Mouse (Mus musculus): ENCODE measurements at regions not wholly inside any gene's neighbourhood (a gene's known extent, or its start where the extent isn't known, plus 50 kb on each side); places are given as distances from the start of the nearest gene placed in this dataset.

DNA sequence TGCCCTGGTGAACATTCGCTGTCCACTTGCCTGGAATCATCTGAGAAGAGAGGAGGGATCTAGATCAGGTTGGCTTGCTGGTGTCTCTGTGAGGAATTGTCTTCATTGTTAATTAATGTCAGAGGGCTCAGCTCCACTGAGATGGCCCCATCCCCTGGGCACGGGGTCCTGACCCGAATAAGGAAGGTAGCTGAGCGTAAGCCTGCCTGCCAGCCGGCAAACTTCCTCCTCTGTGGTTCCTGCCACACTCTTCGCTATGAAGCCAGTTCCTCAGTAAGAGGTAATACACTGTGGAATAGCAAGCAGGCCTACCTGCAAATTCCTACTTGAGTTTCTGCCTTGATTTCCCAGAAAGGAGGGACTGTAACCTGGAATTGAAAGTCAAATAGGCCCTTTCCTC, 87.3 kb upstream of the Smyd2 start:
- Histone ChIP-seq H3K27me3 (ENCODE audit: control insufficient read depth, insufficient read depth, low read length) (no peaks in the 10 kb centered on the region), H3K4me1 (replicated peaks; ENCODE audit: control insufficient read depth, insufficient read depth, low read length) (no peaks in the 10 kb centered on the region), H3K36me3 (ENCODE audit: control insufficient read depth, insufficient read depth, low read length) (no peaks in the 10 kb centered on the region), H3K9ac (ENCODE audit: low read depth, low read length) (no peak overlapping the region), H3K27ac (ENCODE audit: low read depth, low read length) (no peak overlapping the region), H3K9me3 (ENCODE audit: control insufficient read depth, low read length) (no peaks in the 10 kb centered on the region), H3K4me3 (ENCODE audit: low read depth, low read length) (no peak overlapping the region), H3K4me2 (replicated peaks; ENCODE audit: low read depth, low read length) (no peak overlapping the region)
- ATAC-seq (ENCODE audit: low FRiP score) = no peak
- 74% methylated on average over 6 of the region's 6 CpGs for WGBS
- no peak for DNase-seq (ENCODE audit: low spot score)

DNA sequence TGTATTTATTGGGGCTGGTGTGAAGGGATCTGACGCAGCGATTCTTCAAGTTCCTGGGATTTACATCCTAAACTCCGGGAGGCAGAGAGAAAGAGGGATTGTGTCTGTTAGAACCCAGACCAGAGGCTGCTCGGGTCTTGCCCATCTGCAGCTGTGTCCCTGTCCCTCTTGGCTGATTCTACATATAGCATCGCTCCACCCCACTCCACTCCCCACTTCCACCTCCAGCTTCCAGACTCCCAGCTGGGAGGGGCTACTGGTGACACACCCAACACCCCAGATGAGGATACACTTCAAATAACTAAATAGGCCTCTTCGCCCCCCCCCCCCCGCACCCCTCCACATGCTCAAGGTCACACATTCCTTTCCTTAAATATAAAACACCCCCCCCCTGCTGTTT, 85.1 kb upstream of the Smyd2 start:
- Histone ChIP-seq H3K9ac (ENCODE audit: low read depth, low read length) (no peak overlapping the region), H3K27me3 (ENCODE audit: control insufficient read depth, insufficient read depth, low read length) (no peaks in the 10 kb centered on the region), H3K27ac (ENCODE audit: low read depth, low read length) (no peak overlapping the region), H3K9me3 (ENCODE audit: control insufficient read depth, low read length) (no peaks in the 10 kb centered on the region), H3K36me3 (ENCODE audit: control insufficient read depth, insufficient read depth, low read length) (no peaks in the 10 kb centered on the region), H3K4me2 (replicated peaks; ENCODE audit: low read depth, low read length) (no peak overlapping the region), H3K4me1 (replicated peaks; ENCODE audit: control insufficient read depth, insufficient read depth, low read length) (no peaks in the 10 kb centered on the region), H3K4me3 (ENCODE audit: low read depth, low read length) (no peak overlapping the region)
- WGBS = 67% methylated on average over 7 of the region's 7 CpGs
- no peak for ATAC-seq (ENCODE audit: low FRiP score)
- no peak for DNase-seq (ENCODE audit: low spot score)

DNA sequence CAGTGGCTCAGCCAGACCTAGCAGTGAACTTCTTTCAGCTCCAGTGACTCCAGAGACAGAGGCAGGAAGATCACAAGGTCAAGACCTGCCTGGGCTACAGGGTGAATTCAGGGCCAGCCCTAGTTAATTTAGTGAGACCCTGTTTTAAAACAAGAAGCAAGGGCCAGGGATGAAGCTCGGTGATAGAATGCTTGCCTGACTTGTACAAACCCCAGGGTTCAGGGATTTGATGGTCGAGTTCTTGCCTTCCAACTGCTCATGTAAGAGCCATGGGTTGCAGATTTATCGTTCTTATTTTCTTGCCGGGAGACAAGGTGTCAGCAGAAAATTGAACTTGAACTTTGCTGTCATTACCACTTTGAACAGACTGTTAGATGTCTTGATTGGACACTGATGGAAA, 78.9 kb upstream of the Smyd2 start:
- H3K9ac ChIP-seq (ENCODE audit: low read depth, low read length) = no peak overlapping the region
- H3K36me3 ChIP-seq (ENCODE audit: control insufficient read depth, insufficient read depth, low read length) = no peaks in the 10 kb centered on the region
- H3K4me1 ChIP-seq (replicated peaks; ENCODE audit: control insufficient read depth, insufficient read depth, low read length) = no peaks in the 10 kb centered on the region
- ATAC-seq (ENCODE audit: low FRiP score) (no peak), DNase-seq (ENCODE audit: low spot score) (no peak)
- H3K4me2 ChIP-seq (replicated peaks; ENCODE audit: low read depth, low read length) = no peak overlapping the region
- 80% methylated on average over 4 of the region's 4 CpGs for WGBS
- H3K9me3 ChIP-seq (ENCODE audit: control insufficient read depth, low read length) = no peaks in the 10 kb centered on the region
- H3K27me3 ChIP-seq (ENCODE audit: control insufficient read depth, insufficient read depth, low read length) = no peaks in the 10 kb centered on the region
- no peak overlapping the region for H3K27ac ChIP-seq (ENCODE audit: low read depth, low read length)
- H3K4me3 ChIP-seq (ENCODE audit: low read depth, low read length) = no peak overlapping the region

DNA sequence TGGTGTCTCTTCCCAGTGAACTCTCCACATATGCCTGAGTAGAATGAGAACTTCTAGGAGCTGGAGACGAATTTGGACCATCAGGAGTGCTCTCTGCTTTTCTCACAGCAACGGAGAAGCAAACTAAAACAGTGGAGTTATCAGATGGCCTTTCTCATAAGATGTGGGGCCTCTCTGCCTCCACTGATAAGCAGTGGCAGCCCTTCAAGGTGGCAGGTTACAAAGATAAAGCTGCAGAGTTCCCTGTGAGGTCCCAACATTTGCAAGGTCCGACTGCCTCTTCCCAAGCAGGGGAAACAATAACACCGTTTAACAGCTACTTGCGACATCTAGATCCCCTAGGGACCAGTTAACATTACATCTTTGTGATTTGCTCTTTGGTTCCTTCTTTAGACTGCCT, 71.5 kb upstream of the Smyd2 start:
- ATAC-seq (ENCODE audit: low FRiP score) (no peak), DNase-seq (ENCODE audit: low spot score) (no peak)
- WGBS = 66% methylated on average over 5 of the region's 5 CpGs
- Histone ChIP-seq H3K4me2 (replicated peaks; ENCODE audit: low read depth, low read length) (no peak overlapping the region), H3K36me3 (ENCODE audit: control insufficient read depth, insufficient read depth, low read length) (no peaks in the 10 kb centered on the region), H3K4me3 (ENCODE audit: low read depth, low read length) (no peak overlapping the region), H3K27ac (ENCODE audit: low read depth, low read length) (no peak overlapping the region), H3K9ac (ENCODE audit: low read depth, low read length) (no peak overlapping the region), H3K4me1 (replicated peaks; ENCODE audit: control insufficient read depth, insufficient read depth, low read length) (no peaks in the 10 kb centered on the region; the same call in 1 of the 2 replicates), H3K9me3 (ENCODE audit: control insufficient read depth, low read length) (no peaks in the 10 kb centered on the region), H3K27me3 (ENCODE audit: control insufficient read depth, insufficient read depth, low read length) (no peaks in the 10 kb centered on the region)

DNA sequence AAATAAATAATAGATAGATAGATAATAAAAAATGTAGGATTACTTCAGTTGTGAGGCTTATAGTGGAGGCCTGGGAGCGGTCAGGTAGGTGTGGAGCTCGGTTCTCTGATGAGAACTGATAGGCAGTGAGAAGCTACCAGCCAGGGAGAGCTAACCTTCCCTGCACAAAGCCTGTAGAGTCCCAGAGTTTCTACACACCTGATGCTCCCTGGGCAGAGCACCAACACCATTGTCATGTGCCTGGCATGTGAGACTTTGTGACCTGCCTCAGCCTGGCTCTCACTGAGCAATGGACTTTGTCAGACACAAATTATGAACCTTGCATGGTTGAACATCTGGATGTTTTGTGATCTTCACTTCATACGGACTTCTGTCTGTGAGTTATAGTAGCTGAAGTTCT, 71.1 kb upstream of the Smyd2 start:
- H3K27me3 ChIP-seq (ENCODE audit: control insufficient read depth, insufficient read depth, low read length) = no peaks in the 10 kb centered on the region
- no peaks in the 10 kb centered on the region; the same call in 1 of the 2 replicates for H3K4me1 ChIP-seq (replicated peaks; ENCODE audit: control insufficient read depth, insufficient read depth, low read length)
- H3K4me2 ChIP-seq (replicated peaks; ENCODE audit: low read depth, low read length) = no peak overlapping the region
- H3K36me3 ChIP-seq (ENCODE audit: control insufficient read depth, insufficient read depth, low read length) = no peaks in the 10 kb centered on the region
- no peak for DNase-seq (ENCODE audit: low spot score)
- 89% methylated on average over 3 of the region's 3 CpGs for WGBS
- no peak overlapping the region for H3K27ac ChIP-seq (ENCODE audit: low read depth, low read length)
- ATAC-seq (ENCODE audit: low FRiP score) = no peak
- no peak overlapping the region for H3K9ac ChIP-seq (ENCODE audit: low read depth, low read length)
- no peaks in the 10 kb centered on the region for H3K9me3 ChIP-seq (ENCODE audit: control insufficient read depth, low read length)
- H3K4me3 ChIP-seq (ENCODE audit: low read depth, low read length) = no peak overlapping the region

DNA sequence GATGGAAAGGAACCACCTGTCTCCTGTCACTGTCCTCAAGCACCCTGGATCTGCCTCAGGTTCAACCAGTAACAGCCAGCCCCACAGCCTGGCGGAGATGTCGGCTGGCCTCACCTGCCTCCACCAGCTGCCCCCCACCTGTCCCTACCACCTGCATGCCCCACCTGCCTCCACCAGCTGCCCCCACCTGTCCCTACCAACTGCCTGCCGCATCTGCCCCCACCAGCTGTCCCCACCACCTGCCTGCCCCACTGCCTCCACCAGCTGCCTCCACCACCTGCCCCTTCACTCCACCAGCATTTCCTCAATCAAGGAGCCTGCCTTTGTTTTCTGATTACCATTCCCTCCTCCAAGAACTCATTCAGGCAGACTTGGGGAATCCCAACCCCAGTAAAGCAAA, 68.9 kb upstream of the Smyd2 start:
- no peak overlapping the region for H3K9ac ChIP-seq (ENCODE audit: low read depth, low read length)
- no peak for DNase-seq (ENCODE audit: low spot score)
- H3K9me3 ChIP-seq (ENCODE audit: control insufficient read depth, low read length) = no peaks in the 10 kb centered on the region
- H3K4me2 ChIP-seq (replicated peaks; ENCODE audit: low read depth, low read length) = no peak overlapping the region
- H3K27ac ChIP-seq (ENCODE audit: low read depth, low read length) = no peak overlapping the region
- H3K4me3 ChIP-seq (ENCODE audit: low read depth, low read length) = no peak overlapping the region
- WGBS = 96% methylated on average over 3 of the region's 3 CpGs
- H3K4me1 ChIP-seq (replicated peaks; ENCODE audit: control insufficient read depth, insufficient read depth, low read length) = no peaks in the 10 kb centered on the region; the same call in 1 of the 2 replicates
- H3K27me3 ChIP-seq (ENCODE audit: control insufficient read depth, insufficient read depth, low read length) = no peaks in the 10 kb centered on the region
- no peak for ATAC-seq (ENCODE audit: low FRiP score)
- no peaks in the 10 kb centered on the region for H3K36me3 ChIP-seq (ENCODE audit: control insufficient read depth, insufficient read depth, low read length)

DNA sequence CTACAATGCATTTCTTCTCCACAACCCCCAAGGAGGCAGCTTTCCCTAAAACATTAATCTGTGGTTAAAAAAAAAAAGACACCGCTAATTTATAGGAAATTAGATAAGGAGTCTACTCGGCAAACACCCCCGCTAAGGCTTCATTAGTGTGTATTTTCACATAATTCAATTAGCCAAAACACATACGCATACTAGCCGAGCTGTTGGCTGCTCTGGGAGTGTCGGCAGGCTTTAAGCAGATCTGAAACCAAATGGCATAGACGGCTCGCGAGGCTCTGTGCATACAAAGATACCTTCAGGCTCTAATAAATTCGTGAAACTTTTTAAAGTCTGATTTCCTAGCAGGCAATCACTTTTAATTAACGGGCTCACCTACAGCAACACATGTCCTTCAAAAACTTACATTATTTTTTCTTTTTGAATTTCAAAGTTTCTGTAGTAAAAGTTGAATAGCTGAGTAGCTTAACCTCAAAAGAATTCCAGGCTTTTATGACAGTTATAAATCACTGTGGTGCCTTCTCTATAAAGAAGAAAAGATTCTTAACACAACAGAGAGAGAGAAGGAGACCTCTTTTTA, 68.0 kb upstream of the Smyd2 start:
- H3K4me3 ChIP-seq (ENCODE audit: low read depth, low read length) = no peak overlapping the region
- no peak overlapping the region for H3K9ac ChIP-seq (ENCODE audit: low read depth, low read length)
- H3K27ac ChIP-seq (ENCODE audit: low read depth, low read length) = no peak overlapping the region
- no peaks in the 10 kb centered on the region; the same call in 1 of the 2 replicates for H3K4me1 ChIP-seq (replicated peaks; ENCODE audit: control insufficient read depth, insufficient read depth, low read length)
- no peaks in the 10 kb centered on the region for H3K9me3 ChIP-seq (ENCODE audit: control insufficient read depth, low read length)
- H3K36me3 ChIP-seq (ENCODE audit: control insufficient read depth, insufficient read depth, low read length) = no peaks in the 10 kb centered on the region
- H3K27me3 ChIP-seq (ENCODE audit: control insufficient read depth, insufficient read depth, low read length) = no peaks in the 10 kb centered on the region
- DNase-seq (ENCODE audit: low spot score) (no peak), ATAC-seq (ENCODE audit: low FRiP score) (no peak)
- no peak overlapping the region for H3K4me2 ChIP-seq (replicated peaks; ENCODE audit: low read depth, low read length)
- 55% methylated on average over 11 of the region's 11 CpGs for WGBS

DNA sequence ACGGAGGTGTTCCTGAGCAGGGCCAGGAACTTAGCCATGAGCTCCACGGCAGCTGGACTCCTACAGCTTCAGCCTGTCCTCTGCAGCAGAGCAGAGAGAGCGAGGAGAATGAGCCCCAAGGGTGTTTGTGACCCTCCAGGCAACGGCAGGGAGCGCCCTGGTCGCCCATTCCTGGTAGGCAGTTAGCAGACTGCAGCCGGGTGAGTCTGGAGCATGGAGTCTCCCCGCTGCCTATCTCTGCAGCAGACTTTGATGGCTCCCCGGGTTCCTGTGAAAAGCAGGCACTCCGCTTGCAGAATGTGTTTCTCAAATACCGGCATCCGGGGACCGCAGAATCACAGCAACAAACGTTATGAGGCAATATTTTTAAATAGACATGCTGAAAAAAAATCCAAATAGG, 67.2 kb upstream of the Smyd2 start:
- 40% methylated on average over 14 of the region's 14 CpGs for WGBS
- H3K4me3 ChIP-seq (ENCODE audit: low read depth, low read length) = no peak overlapping the region
- no peaks in the 10 kb centered on the region for H3K9me3 ChIP-seq (ENCODE audit: control insufficient read depth, low read length)
- H3K27ac ChIP-seq (ENCODE audit: low read depth, low read length) = no peak overlapping the region
- H3K4me2 ChIP-seq (replicated peaks; ENCODE audit: low read depth, low read length) = no peak overlapping the region
- no peak overlapping the region for H3K9ac ChIP-seq (ENCODE audit: low read depth, low read length)
- DNase-seq (ENCODE audit: low spot score) (peak; percentile 18), ATAC-seq (ENCODE audit: low FRiP score) (no peak)
- no peaks in the 10 kb centered on the region; the same call in 1 of the 2 replicates for H3K4me1 ChIP-seq (replicated peaks; ENCODE audit: control insufficient read depth, insufficient read depth, low read length)
- H3K27me3 ChIP-seq (ENCODE audit: control insufficient read depth, insufficient read depth, low read length) = no peaks in the 10 kb centered on the region
- no peaks in the 10 kb centered on the region for H3K36me3 ChIP-seq (ENCODE audit: control insufficient read depth, insufficient read depth, low read length)

DNA sequence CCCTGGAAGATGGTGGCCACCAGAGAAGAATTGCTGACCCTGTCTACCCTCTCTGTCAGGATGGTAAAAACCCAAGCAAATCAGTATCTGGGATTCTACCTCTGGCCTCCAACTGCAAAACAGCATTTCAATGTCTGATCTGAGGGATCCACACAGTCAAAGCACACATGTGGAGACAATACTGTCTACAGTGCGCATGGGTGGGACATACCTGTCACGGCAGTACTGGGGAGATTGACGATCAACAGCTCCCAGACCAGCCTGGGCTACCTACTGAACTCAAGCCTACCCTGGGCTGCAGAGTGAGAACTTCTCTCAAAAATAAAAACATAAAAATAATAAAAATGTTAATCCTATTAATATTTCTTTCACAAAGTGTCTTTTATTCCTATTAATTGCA, 66.7 kb upstream of the Smyd2 start:
- Histone ChIP-seq H3K27ac (ENCODE audit: low read depth, low read length) (no peak overlapping the region), H3K36me3 (ENCODE audit: control insufficient read depth, insufficient read depth, low read length) (no peaks in the 10 kb centered on the region), H3K4me3 (ENCODE audit: low read depth, low read length) (no peak overlapping the region), H3K27me3 (ENCODE audit: control insufficient read depth, insufficient read depth, low read length) (no peaks in the 10 kb centered on the region), H3K9me3 (ENCODE audit: control insufficient read depth, low read length) (no peaks in the 10 kb centered on the region), H3K9ac (ENCODE audit: low read depth, low read length) (no peak overlapping the region), H3K4me1 (replicated peaks; ENCODE audit: control insufficient read depth, insufficient read depth, low read length) (no peaks in the 10 kb centered on the region; the same call in 1 of the 2 replicates), H3K4me2 (replicated peaks; ENCODE audit: low read depth, low read length) (no peak overlapping the region)
- 90% methylated on average over 3 of the region's 3 CpGs for WGBS
- ATAC-seq (ENCODE audit: low FRiP score) (no peak), DNase-seq (ENCODE audit: low spot score) (no peak)

Data from hindbrain, embryonic 11.5 days (tissue).